27 mouse cellular contexts compared by ENCODE assay signal in the genomic region with DNA sequence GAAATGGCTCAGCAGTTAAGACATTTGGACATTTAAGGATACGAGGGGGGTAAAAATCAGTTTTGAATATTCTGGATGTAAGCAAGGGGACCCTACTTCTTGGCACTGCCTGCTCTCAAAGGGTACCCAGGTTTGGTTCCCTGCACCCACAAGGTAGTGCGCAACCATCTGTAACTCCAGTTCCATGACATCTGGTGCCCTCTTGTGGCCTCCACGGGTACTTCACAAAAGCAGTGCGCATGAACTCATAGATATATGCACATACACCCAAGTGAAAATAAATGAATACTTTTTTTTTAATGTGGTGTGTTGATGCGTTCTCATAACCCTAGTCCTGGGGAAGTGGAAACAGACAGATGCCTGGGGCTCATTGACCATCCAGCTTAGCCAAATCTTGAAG.
A peak's percentile ranks its signal among the peaks of the same experiment; 100 is the strongest.
DNase-seq lines count a peak whose midpoint lies in the region; ATAC-seq and TF ChIP-seq lines count a peak whose summit lies in the region.
"Had no signal": no experiment of that assay in that cellular context is flagged by ENCODE, and none has a peak within 500 bp of the region (broad histone marks: within the 10 kb centered on the region; RNA-seq: fewer than 3 reads in every experiment).

No protein-coding gene starts in this region.

- no peak overlapping the region for H3K9ac ChIP-seq in midbrain, postnatal 0 days (replicated peaks; ENCODE audit: low read length, poor library complexity, severe bottlenecking)
- H3K9ac ChIP-seq in midbrain, embryonic 14.5 days (replicated peaks; ENCODE audit: low read length), result no peak overlapping the region
- no peak overlapping the region for H3K9ac ChIP-seq in MEL (ENCODE audit: control insufficient read depth, low read depth, low read length, poor library complexity, severe bottlenecking)
- H3K9ac ChIP-seq: embryonic facial prominence, embryonic 15.5 days; forebrain, embryonic 13.5 days; hindbrain, embryonic 13.5 days; limb, embryonic 12.5 days; liver, postnatal 0 days; midbrain, embryonic 12.5 days had no signal

- H3K79me2 ChIP-seq in MEL (ENCODE audit: control insufficient read depth, insufficient read depth, low read length, poor library complexity), result no peaks in the 10 kb centered on the region

- intact Hi-C loops in left cerebral cortex, adult 2 months (cut with DNase I), result no loop called here
- intact Hi-C loops in left cerebral cortex, postnatal 14 days (cut with DNase I), result no loop called here

- no peak for TF ChIP-seq POLR2A in MEL (IDR thresholded peaks at IDR 0.05; ENCODE audit: control insufficient read depth in 1 of 2, insufficient read depth in 1 of 2, low read depth in 1 of 2, low read length in 2 of 2, poor library complexity in 1 of 2)
- TF ChIP-seq POLR2A in brain, embryonic 14.5 days (IDR thresholded peaks at IDR 0.05; ENCODE audit: borderline replicate concordance, extremely low read depth, insufficient read depth, insufficient read length, poor library complexity, severe bottlenecking), result no peak

- no peak overlapping the region for H3K4me2 ChIP-seq in midbrain, postnatal 0 days (ENCODE audit: low read depth, low read length, poor library complexity, severe bottlenecking)
- H3K4me2 ChIP-seq in midbrain, embryonic 14.5 days (ENCODE audit: low read length), result no peak overlapping the region
- H3K4me2 ChIP-seq: embryonic facial prominence, embryonic 15.5 days; forebrain, embryonic 13.5 days; heart, embryonic 11.5 days; hindbrain, embryonic 13.5 days; limb, embryonic 12.5 days; liver, embryonic 11.5 days; midbrain, embryonic 12.5 days had no signal

- peak; percentile 2; the same call in 1 of the 2 replicates for TF ChIP-seq CTCF in left cerebral cortex, adult 2 months (IDR thresholded peaks at IDR 0.05)
- peak; percentile 35 for TF ChIP-seq CTCF in midbrain, postnatal 0 days (IDR thresholded peaks at IDR 0.05)
- TF ChIP-seq CTCF in MEL (IDR thresholded peaks at IDR 0.05 in 2 of 3, conservative IDR thresholded peaks at IDR 0.05 in 1 of 3; ENCODE audit: control insufficient read depth in 1 of 3, insufficient read depth in 1 of 3, low read depth in 2 of 3, low read length in 3 of 3, poor library complexity in 1 of 3, severe bottlenecking in 1 of 3), result 0 out of 6 replicates have a peak, but pooled peaks of 1 of the 3 experiments have one; percentile 12
- peak; percentile 26; the same call in 1 of the 2 replicates for TF ChIP-seq CTCF in brain, embryonic 14.5 days (IDR thresholded peaks at IDR 0.05; ENCODE audit: borderline replicate concordance, extremely low read depth, insufficient read depth, insufficient read length)

- no peaks in the 10 kb centered on the region for H3K27me3 ChIP-seq in midbrain, postnatal 0 days (ENCODE audit: insufficient read depth, low read length)
- H3K27me3 ChIP-seq in midbrain, embryonic 14.5 days (ENCODE audit: control insufficient read depth, insufficient read depth, low read length), result no peaks in the 10 kb centered on the region
- H3K27me3 ChIP-seq in MEL (ENCODE audit: control insufficient read depth in 1 of 2, insufficient read depth in 2 of 2, low read length in 2 of 2), result no peaks in the 10 kb centered on the region
- H3K27me3 ChIP-seq: embryonic facial prominence, embryonic 15.5 days; forebrain, embryonic 13.5 days; hindbrain, embryonic 13.5 days; limb, embryonic 12.5 days; midbrain, embryonic 12.5 days had no signal

- no peak for TF ChIP-seq EP300 in MEL (IDR thresholded peaks at IDR 0.05; ENCODE audit: low read depth in 1 of 2, low read length in 2 of 2)

- no peak overlapping the region for H3K27ac ChIP-seq in left cerebral cortex, adult 2 months
- no peak overlapping the region for H3K27ac ChIP-seq in midbrain, postnatal 0 days (ENCODE audit: low read depth, low read length)
- no peak overlapping the region for H3K27ac ChIP-seq in midbrain, embryonic 14.5 days (replicated peaks; ENCODE audit: low read depth, low read length)
- no peak overlapping the region for H3K27ac ChIP-seq in MEL (ENCODE audit: control insufficient read depth, low read depth, low read length)
- H3K27ac ChIP-seq: embryonic facial prominence, embryonic 10.5 days; embryonic facial prominence, embryonic 15.5 days; forebrain, embryonic 13.5 days; hindbrain, embryonic 13.5 days; limb, embryonic 12.5 days; midbrain, embryonic 12.5 days had no signal

- H3K4me3 ChIP-seq in left cerebral cortex, adult 2 months, result no peak overlapping the region
- no peak overlapping the region for H3K4me3 ChIP-seq in midbrain, postnatal 0 days (ENCODE audit: low read depth, low read length)
- H3K4me3 ChIP-seq in midbrain, embryonic 14.5 days (replicated peaks; ENCODE audit: low read depth, low read length), result no peak overlapping the region
- no peak overlapping the region for H3K4me3 ChIP-seq in MEL (ENCODE audit: control insufficient read depth in 1 of 2, insufficient read depth in 1 of 2, low read depth in 2 of 2, low read length in 2 of 2)
- H3K4me3 ChIP-seq: embryonic facial prominence, embryonic 10.5 days; embryonic facial prominence, embryonic 15.5 days; forebrain, embryonic 13.5 days; hindbrain, embryonic 13.5 days; limb, embryonic 12.5 days; midbrain, embryonic 12.5 days had no signal

- WGBS in midbrain, postnatal 0 days, result 94% methylated on average over 5 of the region's 5 CpGs
- 94% methylated on average over 5 of the region's 5 CpGs for WGBS in midbrain, embryonic 14.5 days

- no peaks in the 10 kb centered on the region for H3K36me3 ChIP-seq in midbrain, postnatal 0 days (ENCODE audit: insufficient read depth, low read length)
- H3K36me3 ChIP-seq in midbrain, embryonic 14.5 days (ENCODE audit: control insufficient read depth, insufficient read depth, low read length), result no peaks in the 10 kb centered on the region
- H3K36me3 ChIP-seq in MEL (ENCODE audit: control insufficient read depth in 1 of 2, insufficient read depth in 2 of 2, low read length in 2 of 2), result no peaks in the 10 kb centered on the region
- H3K36me3 ChIP-seq: embryonic facial prominence, embryonic 10.5 days; embryonic facial prominence, embryonic 15.5 days; G1E; hindbrain, embryonic 13.5 days; midbrain, embryonic 12.5 days had no signal

- DNase-seq in left cerebral cortex, adult 2 months (ENCODE audit: extremely low spot score in 1 of 2, low spot score in 2 of 2), result no peak
- no peak for DNase-seq in left cerebral cortex, postnatal 14 days (ENCODE audit: low spot score in 2 of 2)
- DNase-seq in midbrain, postnatal 0 days (ENCODE audit: low spot score), result no peak
- no peak for DNase-seq in midbrain, embryonic 14.5 days
- DNase-seq in MEL (ENCODE audit: low read depth, low spot score), result peak; percentile 3
- no peak for DNase-seq in brain, embryonic 14.5 days (ENCODE audit: low read depth)
- DNase-seq in right cerebral cortex, postnatal 4 days, result no peak
- DNase-seq: adrenal gland, adult 2 months; adrenal gland, postnatal 36 days; cerebellum, adult 2 months; gastrocnemius, postnatal 14 days; heart, postnatal 36 days; kidney, adult 18-20 months; kidney, postnatal 4 days; liver, postnatal 0 days; lung, postnatal 14 days; thymus, adult 18-20 months; thymus, postnatal 36 days had no signal

- no peak for ATAC-seq in midbrain, postnatal 0 days (ENCODE audit: low FRiP score)
- no peak for ATAC-seq in midbrain, embryonic 14.5 days (ENCODE audit: low FRiP score, low TSS enrichment)
- ATAC-seq: forebrain, embryonic 13.5 days; liver, postnatal 0 days had no signal

- no peak for TF ChIP-seq RAD21 in MEL (IDR thresholded peaks at IDR 0.05; ENCODE audit: low read depth, low read length)

- no peaks in the 10 kb centered on the region for H3K4me1 ChIP-seq in midbrain, postnatal 0 days (ENCODE audit: insufficient read depth, low read length)
- H3K4me1 ChIP-seq in midbrain, embryonic 14.5 days (ENCODE audit: control insufficient read depth, insufficient read depth, low read length), result no peaks in the 10 kb centered on the region
- H3K4me1 ChIP-seq in MEL (ENCODE audit: control insufficient read depth in 1 of 2, insufficient read depth in 2 of 2, low read length in 2 of 2), result no peaks in the 10 kb centered on the region
- H3K4me1 ChIP-seq: embryonic facial prominence, embryonic 10.5 days; embryonic facial prominence, embryonic 15.5 days; forebrain, embryonic 13.5 days; hindbrain, embryonic 13.5 days; limb, embryonic 12.5 days; midbrain, embryonic 12.5 days had no signal

- H3K9me3 ChIP-seq in midbrain, postnatal 0 days (ENCODE audit: low read length), result no peaks in the 10 kb centered on the region
- peaks cover 7% of the 10 kb centered on the region; the same call in 1 of the 2 replicates for H3K9me3 ChIP-seq in midbrain, embryonic 14.5 days (ENCODE audit: control insufficient read depth, low read length)
- no peaks in the 10 kb centered on the region for H3K9me3 ChIP-seq in MEL (replicated peaks; ENCODE audit: insufficient read depth, low read length)

TF ChIP-seq in MEL, 35 proteins besides CTCF, POLR2A, EP300 and RAD21:
- TF ChIP-seq USF2 (IDR thresholded peaks at IDR 0.05; ENCODE audit: borderline replicate concordance in 1 of 2, insufficient read depth in 1 of 2, low read depth in 1 of 2, low read length in 2 of 2), result no peak
- TF ChIP-seq POLR2AphosphoS5 (IDR thresholded peaks at IDR 0.05; ENCODE audit: borderline replicate concordance, low read depth, low read length), result no peak
- no peak for TF ChIP-seq MAX (IDR thresholded peaks at IDR 0.05; ENCODE audit: low read length)
- TF ChIP-seq JUND (IDR thresholded peaks at IDR 0.05; ENCODE audit: low read depth, low read length), result no peak
- TF ChIP-seq GABPA (IDR thresholded peaks at IDR 0.05; ENCODE audit: low read depth, low read length), result no peak
- no peak for TF ChIP-seq TBP (IDR thresholded peaks at IDR 0.05; ENCODE audit: low read depth, low read length)
- TF ChIP-seq UBTF (IDR thresholded peaks at IDR 0.05; ENCODE audit: borderline replicate concordance, insufficient read depth, low read depth, low read length), result no peak
